Mouse (Mus musculus) midbrain, embryonic 15.5 days (tissue): ENCODE data around the gene Syn3. TPM values are rescaled to one million over a fixed set of nuclear protein-coding genes. Genes with fewer than 3 reads are reported as not detected.
"Not testable (repeated sequence)": the region's sequence is repeated elsewhere in the genome, so short reads cannot be mapped to it uniquely, and the experiment has no call there.

Source experiments
- ATAC-seq: fragments of 200-750 bp; cut with Nextera tagmentation; replicated peaks from 2 replicates; pipeline ENCODE4 v1.8.0; 2017; ENCODE audit warnings: moderate TSS enrichment
- H3K27ac ChIP-seq: fragments of 300-500 bp; sonication (generic); 2 replicates; pipeline ENCODE4 v1.5.1; 2015; ENCODE audit warnings: mild to moderate bottlenecking, inconsistent platforms
- H3K27me3 ChIP-seq: fragments of 300-500 bp; sonication (generic); replicated peaks from 2 replicates; pipeline ENCODE4 v1.6.1; 2015; ENCODE audit warnings: inconsistent platforms
- H3K36me3 ChIP-seq: fragments of 300-500 bp; sonication (generic); replicated peaks from 2 replicates; pipeline ENCODE4 v1.6.1; 2015; ENCODE audit warnings: inconsistent platforms
- H3K4me1 ChIP-seq: fragments of 300-500 bp; sonication (generic); 2 replicates; pipeline ENCODE4 v1.6.1; 2015; ENCODE audit warnings: inconsistent platforms
- H3K4me2 ChIP-seq: fragments of 300-500 bp; sonication (generic); 2 replicates; pipeline ENCODE4 v1.6.1; 2015; ENCODE audit warnings: inconsistent platforms, mild to moderate bottlenecking, moderate library complexity
- H3K4me3 ChIP-seq: fragments of 300-500 bp; sonication (generic); 2 replicates; pipeline ENCODE4 v1.5.1; 2015; ENCODE audit warnings: mild to moderate bottlenecking, inconsistent platforms
- H3K9ac ChIP-seq: fragments of 300-500 bp; sonication (generic); 2 replicates; pipeline ENCODE4 v1.6.1; 2015; ENCODE audit warnings: mild to moderate bottlenecking, inconsistent platforms
- H3K9me3 ChIP-seq: fragments of 300-500 bp; sonication (generic); 2 replicates; pipeline ENCODE4 v1.6.1; 2016; ENCODE audit warnings: inconsistent platforms
- WGBS: fragments of 180-500 bp; shearing (Covaris S2); methylation state at CpG from one replicate; pipeline ENCODE4 v1.1.7; 2015; ENCODE audit warnings: mixed read lengths; 5-methylcytosine and 5-hydroxymethylcytosine counted together
- polyA plus RNA-seq: library from polyadenylated mRNA; unstranded; fragments of >200 nt; fragmentation: Nextera tagmentation; extraction: Ambion mirVana; gene quantifications from 2 replicates; pipeline ENCODE4 v1.2.1, GENCODE M21; 2015

The Syn3 gene
- 26.0 and 31.7 TPM in 2 replicates for polyA plus RNA-seq

GRCm38 (mm10) chr10:86498673-86499391 is at the start of gene Syn3:
TSS of gene Syn3 (minus strand) at chr10:86498896.
- peak within 1 kb of the TSS; percentile 59 for H3K4me3 ChIP-seq
- under 1% methylated on average over 21 of the region's 21 CpGs for WGBS
- peak; percentile 100 for ATAC-seq
- peak within 1 kb of the TSS; percentile 70 for H3K9ac ChIP-seq
- H3K27me3 ChIP-seq, result no peaks in the 10 kb centered on the region
- peak within 1 kb of the TSS; percentile 69 for H3K4me2 ChIP-seq
- H3K36me3 ChIP-seq, result no peaks in the 10 kb centered on the region
- no peaks in the 10 kb centered on the region for H3K9me3 ChIP-seq
- H3K27ac ChIP-seq, result peak within 1 kb of the TSS; percentile 81
- peaks cover 19% of the 10 kb centered on the region for H3K4me1 ChIP-seq

- not testable (repeated sequence) for ATAC-seq, H3K27me3 ChIP-seq, H3K4me2 ChIP-seq, H3K9ac ChIP-seq, H3K4me1 ChIP-seq, H3K27ac ChIP-seq, H3K4me3 ChIP-seq, H3K9me3 ChIP-seq, H3K36me3 ChIP-seq
- 92% methylated on average over 4 of the region's 5 CpGs for WGBS
These were observed 27.7 kb upstream of the Syn3 start for GRCm38 (mm10) chr10:86526357-86526874.

- Histone ChIP-seq H3K4me2 (no peak overlapping the region), H3K36me3 (no peaks in the 10 kb centered on the region), H3K9ac (no peak overlapping the region), H3K9me3 (no peaks in the 10 kb centered on the region), H3K27me3 (no peaks in the 10 kb centered on the region), H3K27ac (no peak overlapping the region), H3K4me1 (no peaks in the 10 kb centered on the region), H3K4me3 (no peak overlapping the region)
- 92% methylated on average over 4 of the region's 4 CpGs for WGBS
- ATAC-seq, result no peak
These were observed 15.1 kb upstream of the Syn3 start for GRCm38 (mm10) chr10:86513801-86514200.

- H3K4me2 ChIP-seq, result no peak overlapping the region
- ATAC-seq, result no peak
- H3K4me1 ChIP-seq, result no peaks in the 10 kb centered on the region
- no peak overlapping the region for H3K27ac ChIP-seq
- H3K9me3 ChIP-seq, result no peaks in the 10 kb centered on the region
- H3K27me3 ChIP-seq, result no peaks in the 10 kb centered on the region
- H3K4me3 ChIP-seq, result no peak overlapping the region
- H3K9ac ChIP-seq, result no peak overlapping the region
- no peaks in the 10 kb centered on the region for H3K36me3 ChIP-seq
These were observed 12.2 kb upstream of the Syn3 start for GRCm38 (mm10) chr10:86510941-86511340.

GRCm38 (mm10) chr10:86502063-86502462 is 3.4 kb upstream of the Syn3 start:
- Histone ChIP-seq H3K4me2 (no peak overlapping the region), H3K4me3 (no peak overlapping the region), H3K36me3 (no peaks in the 10 kb centered on the region), H3K9ac (no peak overlapping the region), H3K27me3 (no peaks in the 10 kb centered on the region), H3K4me1 (peaks cover 13% of the 10 kb centered on the region), H3K9me3 (no peaks in the 10 kb centered on the region), H3K27ac (no peak overlapping the region)
- no peak for ATAC-seq
- WGBS, result 81% methylated on average over 2 of the region's 2 CpGs

GRCm38 (mm10) chr10:86498051-86498672 is 534 bp downstream of the Syn3 start:
- WGBS, result under 1% methylated on average over 12 of the region's 12 CpGs

GRCm38 (mm10) chr10:86495851-86496250 is 2.8 kb downstream of the Syn3 start:
- no peak overlapping the region for H3K4me2 ChIP-seq
- ATAC-seq, result no peak
- H3K27ac ChIP-seq, result no peak overlapping the region
- no peak overlapping the region for H3K4me3 ChIP-seq
- H3K4me1 ChIP-seq, result peaks cover 26% of the 10 kb centered on the region
- H3K27me3 ChIP-seq, result no peaks in the 10 kb centered on the region
- no peaks in the 10 kb centered on the region for H3K36me3 ChIP-seq
- no peaks in the 10 kb centered on the region for H3K9me3 ChIP-seq
- H3K9ac ChIP-seq, result no peak overlapping the region
- WGBS, result 85% methylated on average over 2 of the region's 2 CpGs

More at GRCm38 (mm10) chr10:86498051-86498672, 534 bp downstream of the Syn3 start:
- Histone ChIP-seq H3K36me3 (no peaks in the 10 kb centered on the region), H3K27ac (peak overlapping the region; percentile 81), H3K4me2 (peak overlapping the region; percentile 69), H3K4me3 (peak overlapping the region; percentile 59), H3K9me3 (no peaks in the 10 kb centered on the region), H3K4me1 (peaks cover 19% of the 10 kb centered on the region), H3K27me3 (no peaks in the 10 kb centered on the region), H3K9ac (peak overlapping the region; percentile 70)
- ATAC-seq, result peak; percentile 83

GRCm38 (mm10) chr10:86493140-86493539 is 5.6 kb downstream of the Syn3 start:
- H3K4me2 ChIP-seq, result no peak overlapping the region
- no peak for ATAC-seq
- H3K9ac ChIP-seq, result no peak overlapping the region
- H3K27ac ChIP-seq, result no peak overlapping the region
- 74% methylated on average over 5 of the region's 5 CpGs for WGBS
- no peaks in the 10 kb centered on the region for H3K27me3 ChIP-seq
- no peaks in the 10 kb centered on the region for H3K9me3 ChIP-seq
- H3K4me1 ChIP-seq, result peaks cover 44% of the 10 kb centered on the region
- no peak overlapping the region for H3K4me3 ChIP-seq
- no peaks in the 10 kb centered on the region for H3K36me3 ChIP-seq

GRCm38 (mm10) chr10:86492089-86492907 is 6.4 kb downstream of the Syn3 start:
- Histone ChIP-seq H3K4me3 (peak overlapping the region; percentile 59), H3K27me3 (no peaks in the 10 kb centered on the region), H3K4me2 (peak overlapping the region; percentile 65), H3K9me3 (no peaks in the 10 kb centered on the region), H3K9ac (peak overlapping the region; percentile 75), H3K27ac (peak overlapping the region; percentile 93), H3K36me3 (no peaks in the 10 kb centered on the region), H3K4me1 (peaks cover 37% of the 10 kb centered on the region)
- ATAC-seq, result peak; percentile 94
- 45% methylated on average over 2 of the region's 2 CpGs for WGBS

GRCm38 (mm10) chr10:86491316-86492088 is 7.2 kb downstream of the Syn3 start:
- WGBS, result 4% methylated on average over 3 of the region's 3 CpGs
- Histone ChIP-seq H3K9ac (peak overlapping the region; percentile 75), H3K36me3 (no peaks in the 10 kb centered on the region), H3K27ac (peak overlapping the region; percentile 93), H3K4me1 (peaks cover 29% of the 10 kb centered on the region), H3K27me3 (no peaks in the 10 kb centered on the region), H3K4me2 (peak overlapping the region; percentile 65), H3K9me3 (no peaks in the 10 kb centered on the region), H3K4me3 (peak overlapping the region; percentile 59)
- ATAC-seq, result peak; percentile 94

- no peak overlapping the region; the same call in 1 of the 2 replicates for H3K4me2 ChIP-seq
- no peaks in the 10 kb centered on the region for H3K27me3 ChIP-seq
- H3K4me1 ChIP-seq, result peaks cover 28% of the 10 kb centered on the region
- H3K9me3 ChIP-seq, result no peaks in the 10 kb centered on the region
- 83% methylated on average over 5 of the region's 5 CpGs for WGBS
- H3K36me3 ChIP-seq, result no peaks in the 10 kb centered on the region
- H3K9ac ChIP-seq, result no peak overlapping the region
- no peak overlapping the region for H3K4me3 ChIP-seq
- H3K27ac ChIP-seq, result no peak overlapping the region
- ATAC-seq, result no peak
These were observed 10.2 kb downstream of the Syn3 start for GRCm38 (mm10) chr10:86488544-86488943.
